Mouse (Mus musculus): ENCODE measurements at regions not wholly inside any gene's neighbourhood (a gene's known extent, or its start where the extent isn't known, plus 50 kb on each side); places are given as distances from the start of the nearest gene placed in this dataset.
"Not testable (repeated sequence)": the region's sequence is repeated elsewhere in the genome, so short reads cannot be mapped to it uniquely, and the experiment has no call there.

DNA sequence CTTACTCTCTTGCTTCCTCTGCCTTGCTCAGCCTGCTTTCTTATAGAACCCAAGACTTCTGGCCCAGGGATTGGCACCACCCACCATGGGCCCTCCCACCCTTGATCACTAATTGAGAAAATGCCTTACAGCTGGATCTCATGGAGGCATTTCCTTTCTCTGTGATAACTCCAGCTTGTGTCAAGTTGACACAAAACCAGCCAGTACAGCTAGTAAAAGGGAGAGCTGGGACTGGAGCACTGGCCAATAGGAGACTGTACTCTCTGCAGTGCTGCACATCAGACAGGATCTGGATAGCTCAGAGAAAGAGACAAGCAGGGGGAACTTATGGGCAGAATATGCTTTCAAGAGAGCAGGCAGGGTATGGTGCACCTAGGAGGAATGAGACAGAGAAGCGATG, 133.4 kb upstream of the Tas2r119 start:
- H3K4me2 ChIP-seq (replicated peaks); H3K27ac ChIP-seq; H3K9ac ChIP-seq; DNase-seq (ENCODE audit: low spot score); ATAC-seq (ENCODE audit: low FRiP score); H3K9me3 ChIP-seq (ENCODE audit: control insufficient read depth, low read length); H3K27me3 ChIP-seq (ENCODE audit: control insufficient read depth, insufficient read depth, low read length); H3K36me3 ChIP-seq (replicated peaks; ENCODE audit: control insufficient read depth, insufficient read depth); H3K4me1 ChIP-seq (replicated peaks; ENCODE audit: control insufficient read depth, insufficient read depth, low read length); H3K4me3 ChIP-seq (replicated peaks; ENCODE audit: low read length): not testable (repeated sequence)
- 100% methylated on average over 1 of the region's 1 CpGs for whole genome bisulfite sequencing

DNA sequence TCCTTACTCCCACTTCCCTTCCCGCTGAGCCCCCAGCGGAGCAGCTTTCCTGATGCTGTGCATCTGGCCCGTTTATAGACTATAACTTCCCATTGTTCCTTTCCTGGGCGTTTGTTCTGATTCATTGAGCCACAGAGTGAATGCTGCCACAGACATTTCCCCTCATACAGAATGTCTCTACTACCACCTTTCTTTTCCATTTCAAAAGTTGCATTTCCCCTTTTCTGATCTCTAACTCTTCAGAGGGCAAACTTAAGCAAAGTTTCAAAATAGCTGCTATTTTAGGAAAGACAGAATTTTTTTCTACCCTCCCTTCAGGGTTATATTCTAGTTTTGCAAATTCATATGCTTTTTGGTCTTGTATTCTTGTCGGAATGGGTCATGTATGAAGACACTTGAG, 128.3 kb upstream of the Tas2r119 start:
- 30% methylated on average over 5 of the region's 5 CpGs for WGBS
- ATAC-seq (ENCODE audit: low FRiP score) (no peak), DNase-seq (ENCODE audit: low spot score) (no peak)
- no peak overlapping the region for H3K4me3 ChIP-seq (replicated peaks; ENCODE audit: low read length)
- H3K27me3 ChIP-seq (ENCODE audit: control insufficient read depth, insufficient read depth, low read length), result no peaks in the 10 kb centered on the region
- no peak overlapping the region for H3K9ac ChIP-seq
- no peaks in the 10 kb centered on the region for H3K9me3 ChIP-seq (ENCODE audit: control insufficient read depth, low read length)
- H3K36me3 ChIP-seq (replicated peaks; ENCODE audit: control insufficient read depth, insufficient read depth), result no peaks in the 10 kb centered on the region
- H3K4me1 ChIP-seq (replicated peaks; ENCODE audit: control insufficient read depth, insufficient read depth, low read length), result no peaks in the 10 kb centered on the region
- H3K4me2 ChIP-seq (replicated peaks), result no peak overlapping the region
- H3K27ac ChIP-seq, result no peak overlapping the region

DNA sequence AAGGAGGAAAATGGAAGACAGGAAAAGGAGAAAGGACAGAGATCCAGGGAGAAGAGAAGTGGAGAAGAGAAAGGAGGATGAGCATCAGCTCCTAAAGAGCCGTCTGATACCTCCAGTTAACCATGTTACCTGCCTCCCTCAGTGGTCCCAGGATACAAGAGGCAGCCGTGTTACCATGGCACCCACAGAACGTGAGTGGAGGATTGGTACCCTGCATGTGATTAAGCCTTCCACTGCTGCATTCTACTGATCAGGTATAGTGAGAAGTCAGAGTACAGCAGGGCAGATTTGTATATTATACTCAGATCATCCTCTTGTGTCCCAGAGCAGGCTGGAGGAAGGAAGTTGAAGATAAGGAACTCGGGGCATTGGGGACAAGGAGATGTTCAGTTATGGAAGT, 115.5 kb upstream of the Tas2r119 start:
- 67% methylated on average over 4 of the region's 4 CpGs for WGBS
- H3K36me3 ChIP-seq (replicated peaks; ENCODE audit: control insufficient read depth, insufficient read depth), result no peaks in the 10 kb centered on the region
- no peaks in the 10 kb centered on the region for H3K9me3 ChIP-seq (ENCODE audit: control insufficient read depth, low read length)
- no peak overlapping the region for H3K4me3 ChIP-seq (replicated peaks; ENCODE audit: low read length)
- DNase-seq (ENCODE audit: low spot score) (no peak), ATAC-seq (ENCODE audit: low FRiP score) (no peak)
- no peak overlapping the region for H3K27ac ChIP-seq
- H3K4me1 ChIP-seq (replicated peaks; ENCODE audit: control insufficient read depth, insufficient read depth, low read length), result no peaks in the 10 kb centered on the region
- no peak overlapping the region for H3K9ac ChIP-seq
- no peaks in the 10 kb centered on the region for H3K27me3 ChIP-seq (ENCODE audit: control insufficient read depth, insufficient read depth, low read length)
- no peak overlapping the region for H3K4me2 ChIP-seq (replicated peaks)

DNA sequence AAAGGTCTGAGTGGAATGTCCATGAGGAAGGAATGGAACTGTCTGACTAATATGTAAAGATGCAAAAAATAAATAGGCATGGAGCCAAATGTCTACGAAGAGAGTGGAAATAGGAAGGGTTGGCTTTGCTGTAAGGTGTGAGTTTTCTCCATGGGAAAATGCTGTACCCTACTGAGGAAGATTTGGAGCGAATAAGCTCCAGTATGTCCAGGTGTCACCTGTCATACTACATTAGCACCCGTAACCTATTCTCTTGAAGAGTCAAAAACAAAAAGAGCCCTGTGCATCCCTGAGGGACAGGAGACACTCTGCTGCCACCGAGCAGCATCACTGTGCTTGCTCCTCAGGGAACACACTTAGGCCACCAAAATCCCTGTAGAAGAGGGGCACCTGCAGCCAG, 95.0 kb upstream of the Tas2r119 start:
- no peak for ATAC-seq (ENCODE audit: low FRiP score)
- Histone ChIP-seq H3K4me1 (replicated peaks; ENCODE audit: control insufficient read depth, insufficient read depth, low read length) (no peaks in the 10 kb centered on the region), H3K27ac (no peak overlapping the region), H3K36me3 (replicated peaks; ENCODE audit: control insufficient read depth, insufficient read depth) (no peaks in the 10 kb centered on the region), H3K27me3 (ENCODE audit: control insufficient read depth, insufficient read depth, low read length) (no peaks in the 10 kb centered on the region), H3K4me3 (replicated peaks; ENCODE audit: low read length) (no peak overlapping the region), H3K9ac (no peak overlapping the region), H3K4me2 (replicated peaks) (no peak overlapping the region), H3K9me3 (ENCODE audit: control insufficient read depth, low read length) (no peaks in the 10 kb centered on the region)
- 91% methylated on average over 4 of the region's 4 CpGs for WGBS
- DNase-seq (ENCODE audit: low spot score), result no peak

DNA sequence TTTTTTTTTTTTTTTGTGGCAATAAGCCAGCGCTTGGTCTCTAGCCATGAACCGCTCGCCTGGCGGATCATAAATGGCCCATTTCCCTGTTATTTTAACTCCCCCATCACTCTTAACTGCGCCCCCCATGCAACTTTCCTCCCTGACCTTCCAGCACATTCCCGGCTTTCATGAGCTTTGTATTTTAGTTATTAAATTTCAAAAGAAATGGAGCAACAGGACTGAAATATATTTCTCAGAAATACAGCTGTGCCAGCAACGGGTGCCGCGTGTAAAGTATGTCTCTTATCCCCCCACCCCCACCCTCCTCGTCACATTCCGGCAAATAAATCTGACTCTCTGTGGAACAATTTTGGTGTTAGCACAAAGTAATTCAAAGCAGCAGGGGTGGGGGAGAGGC, 83.2 kb upstream of the Tas2r119 start:
- Histone ChIP-seq H3K4me2 (replicated peaks) (no peak overlapping the region), H3K9me3 (ENCODE audit: control insufficient read depth, low read length) (no peaks in the 10 kb centered on the region), H3K27me3 (ENCODE audit: control insufficient read depth, insufficient read depth, low read length) (no peaks in the 10 kb centered on the region), H3K4me3 (replicated peaks; ENCODE audit: low read length) (no peak overlapping the region), H3K9ac (no peak overlapping the region), H3K27ac (no peak overlapping the region), H3K4me1 (replicated peaks; ENCODE audit: control insufficient read depth, insufficient read depth, low read length) (no peaks in the 10 kb centered on the region), H3K36me3 (replicated peaks; ENCODE audit: control insufficient read depth, insufficient read depth) (no peaks in the 10 kb centered on the region)
- no peak for DNase-seq (ENCODE audit: low spot score)
- 71% methylated on average over 11 of the region's 11 CpGs for WGBS
- no peak for ATAC-seq (ENCODE audit: low FRiP score)

- no peak overlapping the region for H3K4me2 ChIP-seq (replicated peaks)
- H3K9ac ChIP-seq, result no peak overlapping the region
- WGBS, result 100% methylated on average over 1 of the region's 1 CpGs
- H3K27me3 ChIP-seq (ENCODE audit: control insufficient read depth, insufficient read depth, low read length), result no peaks in the 10 kb centered on the region
- no peaks in the 10 kb centered on the region for H3K4me1 ChIP-seq (replicated peaks; ENCODE audit: control insufficient read depth, insufficient read depth, low read length)
- H3K36me3 ChIP-seq (replicated peaks; ENCODE audit: control insufficient read depth, insufficient read depth), result no peaks in the 10 kb centered on the region
- H3K27ac ChIP-seq, result no peak overlapping the region
- H3K4me3 ChIP-seq (replicated peaks; ENCODE audit: low read length), result no peak overlapping the region
- no peaks in the 10 kb centered on the region for H3K9me3 ChIP-seq (ENCODE audit: control insufficient read depth, low read length)
- DNase-seq (ENCODE audit: low spot score), result no peak
- no peak for ATAC-seq (ENCODE audit: low FRiP score)
Measured at GRCm38 (mm10) chr15:32095554-32095953, 81.5 kb upstream of the Tas2r119 start.

DNA sequence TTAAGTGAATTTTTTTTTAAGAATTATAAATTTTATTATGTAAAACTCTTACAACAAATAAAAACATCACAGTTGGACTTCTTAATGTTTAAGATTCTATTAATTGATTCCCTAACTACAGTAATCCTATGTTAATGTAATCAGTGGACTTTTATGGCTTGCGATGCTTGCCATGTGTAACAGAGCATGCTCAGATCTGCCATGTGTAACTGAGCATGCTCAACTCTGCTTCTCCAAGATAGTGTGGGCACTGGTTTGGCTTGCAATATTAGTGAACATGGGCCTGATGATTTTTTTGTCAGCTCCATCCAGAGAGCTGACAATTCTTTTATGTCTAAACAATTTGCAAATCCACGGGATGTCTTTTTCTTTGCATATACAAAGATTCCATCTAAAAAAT, 66.4 kb upstream of the Tas2r119 start:
- 95% methylated on average over 2 of the region's 2 CpGs for WGBS
- Histone ChIP-seq H3K27ac (no peak overlapping the region), H3K27me3 (ENCODE audit: control insufficient read depth, insufficient read depth, low read length) (no peaks in the 10 kb centered on the region), H3K4me2 (replicated peaks) (no peak overlapping the region), H3K4me1 (replicated peaks; ENCODE audit: control insufficient read depth, insufficient read depth, low read length) (no peaks in the 10 kb centered on the region), H3K9me3 (ENCODE audit: control insufficient read depth, low read length) (no peaks in the 10 kb centered on the region), H3K36me3 (replicated peaks; ENCODE audit: control insufficient read depth, insufficient read depth) (no peaks in the 10 kb centered on the region), H3K9ac (no peak overlapping the region), H3K4me3 (replicated peaks; ENCODE audit: low read length) (no peak overlapping the region)
- ATAC-seq (ENCODE audit: low FRiP score) (no peak), DNase-seq (ENCODE audit: low spot score) (no peak)

All from hindbrain, embryonic 14.5 days (tissue).